Mouse (Mus musculus): ENCODE data around the gene Fam155a. TPM values are rescaled to one million over a fixed set of nuclear protein-coding genes. Genes with fewer than 3 reads are reported as not detected.
A peak's percentile ranks its signal among the peaks of the same experiment; 100 is the strongest.

Gene Fam155a
- polyA plus RNA-seq, 1 experiment from 2014 or later: 0.95 TPM

DNA sequence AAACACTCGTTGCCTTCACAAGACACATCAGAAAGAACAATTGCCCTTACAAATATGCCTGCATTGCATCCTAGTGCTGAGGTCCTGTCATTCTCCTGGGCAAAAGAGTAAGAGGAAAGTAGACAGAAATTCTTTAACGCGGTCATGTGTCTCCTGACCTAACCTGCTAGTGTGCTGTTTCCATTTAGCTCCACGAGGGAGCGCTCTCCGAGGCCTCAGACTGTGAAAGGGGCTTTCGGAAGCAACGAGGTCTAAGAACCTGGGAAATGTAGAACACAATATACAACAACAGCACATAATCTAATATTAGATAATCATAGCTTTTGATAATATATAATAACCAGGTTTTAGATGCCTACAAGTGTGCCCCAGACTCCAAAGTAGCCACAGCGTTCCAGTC is 22.4 kb upstream of the Fam155a start:
- Histone ChIP-seq H3K4me2 (replicated peaks; ENCODE audit: low read depth, low read length) (no peak overlapping the region), H3K4me3 (ENCODE audit: low read length) (no peak overlapping the region), H3K9ac (ENCODE audit: low read depth, low read length) (no peak overlapping the region), H3K36me3 (ENCODE audit: control insufficient read depth, insufficient read depth, low read length) (no peaks in the 10 kb centered on the region), H3K27me3 (ENCODE audit: control insufficient read depth, insufficient read depth, low read length) (no peaks in the 10 kb centered on the region), H3K4me1 (ENCODE audit: control insufficient read depth, insufficient read depth, low read length) (no peaks in the 10 kb centered on the region), H3K9me3 (ENCODE audit: control insufficient read depth, low read length) (no peaks in the 10 kb centered on the region), H3K27ac (ENCODE audit: low read depth, low read length) (no peak overlapping the region)
- 68% methylated on average over 9 of the region's 9 CpGs for WGBS
- ATAC-seq (ENCODE audit: low FRiP score, low TSS enrichment): no peak

- Histone ChIP-seq H3K9me3 (ENCODE audit: control insufficient read depth, low read length) (no peaks in the 10 kb centered on the region), H3K36me3 (ENCODE audit: control insufficient read depth, insufficient read depth, low read length) (no peaks in the 10 kb centered on the region), H3K9ac (ENCODE audit: low read depth, low read length) (no peak overlapping the region), H3K4me2 (replicated peaks; ENCODE audit: low read depth, low read length) (no peak overlapping the region), H3K27ac (ENCODE audit: low read depth, low read length) (no peak overlapping the region), H3K4me3 (ENCODE audit: low read length) (no peak overlapping the region), H3K27me3 (ENCODE audit: control insufficient read depth, insufficient read depth, low read length) (no peaks in the 10 kb centered on the region), H3K4me1 (ENCODE audit: control insufficient read depth, insufficient read depth, low read length) (no peaks in the 10 kb centered on the region)
- 82% methylated on average over 10 of the region's 10 CpGs for WGBS
- ATAC-seq (ENCODE audit: low FRiP score, low TSS enrichment): no peak
Measured at GRCm38 (mm10) chr8:9780332-9780731, 9.4 kb upstream of the Fam155a start.

- no peak for ATAC-seq (ENCODE audit: low FRiP score, low TSS enrichment)
- Histone ChIP-seq H3K9me3 (ENCODE audit: control insufficient read depth, low read length) (no peaks in the 10 kb centered on the region), H3K4me3 (ENCODE audit: low read length) (no peak overlapping the region), H3K27ac (ENCODE audit: low read depth, low read length) (no peak overlapping the region), H3K4me2 (replicated peaks; ENCODE audit: low read depth, low read length) (no peak overlapping the region), H3K27me3 (ENCODE audit: control insufficient read depth, insufficient read depth, low read length) (peaks cover 8% of the 10 kb centered on the region; the same call in 1 of the 2 replicates), H3K4me1 (ENCODE audit: control insufficient read depth, insufficient read depth, low read length) (no peaks in the 10 kb centered on the region), H3K36me3 (ENCODE audit: control insufficient read depth, insufficient read depth, low read length) (no peaks in the 10 kb centered on the region), H3K9ac (ENCODE audit: low read depth, low read length) (no peak overlapping the region)
- 69% methylated on average over 8 of the region's 8 CpGs for WGBS
Measured at GRCm38 (mm10) chr8:9778148-9778547, 7.2 kb upstream of the Fam155a start.

DNA sequence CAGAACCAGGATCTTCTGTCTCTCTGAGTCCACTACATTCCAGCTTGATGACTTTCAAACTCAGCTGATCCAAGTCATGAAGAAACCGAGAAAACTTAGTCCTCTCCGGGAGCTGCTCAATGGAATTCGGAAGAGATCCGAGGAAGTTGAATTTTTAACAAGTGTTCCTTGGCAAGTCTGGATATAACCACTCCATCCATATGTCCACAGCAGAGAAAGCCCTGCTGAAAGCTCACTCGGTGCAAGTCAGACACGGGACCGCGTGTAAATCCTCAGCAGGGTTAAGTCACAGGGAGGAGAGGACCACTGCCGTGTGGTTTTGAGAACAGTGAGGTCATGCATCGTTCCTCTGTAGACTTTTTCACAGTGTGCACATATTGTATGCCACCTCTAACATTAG is 5.9 kb upstream of the Fam155a start:
- Histone ChIP-seq H3K27ac (ENCODE audit: low read depth, low read length) (no peak overlapping the region), H3K27me3 (ENCODE audit: control insufficient read depth, insufficient read depth, low read length) (peaks cover 20% of the 10 kb centered on the region), H3K9ac (ENCODE audit: low read depth, low read length) (no peak overlapping the region), H3K9me3 (ENCODE audit: control insufficient read depth, low read length) (no peaks in the 10 kb centered on the region), H3K4me3 (ENCODE audit: low read length) (no peak overlapping the region), H3K36me3 (ENCODE audit: control insufficient read depth, insufficient read depth, low read length) (no peaks in the 10 kb centered on the region), H3K4me2 (replicated peaks; ENCODE audit: low read depth, low read length) (no peak overlapping the region), H3K4me1 (ENCODE audit: control insufficient read depth, insufficient read depth, low read length) (no peaks in the 10 kb centered on the region)
- ATAC-seq (ENCODE audit: low FRiP score, low TSS enrichment): no peak
- 82% methylated on average over 10 of the region's 10 CpGs for WGBS

- ATAC-seq (ENCODE audit: low FRiP score, low TSS enrichment): peak; percentile 45; the same call in 1 of the 2 replicates
- no peaks in the 10 kb centered on the region for H3K9me3 ChIP-seq (ENCODE audit: control insufficient read depth, low read length)
- no peak overlapping the region for H3K9ac ChIP-seq (ENCODE audit: low read depth, low read length)
- peaks cover 2% of the 10 kb centered on the region; the same call in 1 of the 2 replicates for H3K4me1 ChIP-seq (ENCODE audit: control insufficient read depth, insufficient read depth, low read length)
- no peaks in the 10 kb centered on the region for H3K36me3 ChIP-seq (ENCODE audit: control insufficient read depth, insufficient read depth, low read length)
- 5% methylated on average over 6 of the region's 6 CpGs for WGBS
- no peak overlapping the region for H3K27ac ChIP-seq (ENCODE audit: low read depth, low read length)
- H3K4me3 ChIP-seq (ENCODE audit: low read length): peak overlapping the region; percentile 58
- peaks cover 46% of the 10 kb centered on the region for H3K27me3 ChIP-seq (ENCODE audit: control insufficient read depth, insufficient read depth, low read length)
- peak overlapping the region; percentile 87 for H3K4me2 ChIP-seq (replicated peaks; ENCODE audit: low read depth, low read length)
Measured at GRCm38 (mm10) chr8:9772519-9772840, 1.5 kb upstream of the Fam155a start.

- Histone ChIP-seq H3K27ac (ENCODE audit: low read depth, low read length) (no peak overlapping the region), H3K9ac (ENCODE audit: low read depth, low read length) (peak overlapping the region; percentile 23; the same call in 1 of the 2 replicates), H3K4me2 (replicated peaks; ENCODE audit: low read depth, low read length) (peak overlapping the region; percentile 87), H3K4me1 (ENCODE audit: control insufficient read depth, insufficient read depth, low read length) (peaks cover 2% of the 10 kb centered on the region; the same call in 1 of the 2 replicates), H3K36me3 (ENCODE audit: control insufficient read depth, insufficient read depth, low read length) (no peaks in the 10 kb centered on the region), H3K9me3 (ENCODE audit: control insufficient read depth, low read length) (no peaks in the 10 kb centered on the region), H3K27me3 (ENCODE audit: control insufficient read depth, insufficient read depth, low read length) (peaks cover 46% of the 10 kb centered on the region), H3K4me3 (ENCODE audit: low read length) (peak overlapping the region; percentile 58)
- ATAC-seq (ENCODE audit: low FRiP score, low TSS enrichment): peak; percentile 45
- WGBS: under 1% methylated on average over 54 of the region's 55 CpGs
Measured at GRCm38 (mm10) chr8:9771606-9772518, 901 bp upstream of the Fam155a start.

GRCm38 (mm10) chr8:9770261-9770998 is 531 bp downstream of the Fam155a start:
- no peak for ATAC-seq (ENCODE audit: low FRiP score, low TSS enrichment)
- no peak overlapping the region for H3K27ac ChIP-seq (ENCODE audit: low read depth, low read length)
- H3K36me3 ChIP-seq (ENCODE audit: control insufficient read depth, insufficient read depth, low read length): no peaks in the 10 kb centered on the region
- no peaks in the 10 kb centered on the region for H3K9me3 ChIP-seq (ENCODE audit: control insufficient read depth, low read length)
- H3K9ac ChIP-seq (ENCODE audit: low read depth, low read length): no peak overlapping the region
- H3K4me2 ChIP-seq (replicated peaks; ENCODE audit: low read depth, low read length): peak overlapping the region; percentile 87
- peaks cover 2% of the 10 kb centered on the region; the same call in 1 of the 2 replicates for H3K4me1 ChIP-seq (ENCODE audit: control insufficient read depth, insufficient read depth, low read length)
- peak overlapping the region; percentile 58 for H3K4me3 ChIP-seq (ENCODE audit: low read length)
- peaks cover 46% of the 10 kb centered on the region for H3K27me3 ChIP-seq (ENCODE audit: control insufficient read depth, insufficient read depth, low read length)
- under 1% methylated on average over 47 of the region's 48 CpGs for WGBS

- Histone ChIP-seq H3K9ac (ENCODE audit: low read depth, low read length) (no peak overlapping the region), H3K4me2 (replicated peaks; ENCODE audit: low read depth, low read length) (no peak overlapping the region), H3K4me3 (ENCODE audit: low read length) (no peak overlapping the region), H3K9me3 (ENCODE audit: control insufficient read depth, low read length) (no peaks in the 10 kb centered on the region), H3K36me3 (ENCODE audit: control insufficient read depth, insufficient read depth, low read length) (no peaks in the 10 kb centered on the region), H3K27me3 (ENCODE audit: control insufficient read depth, insufficient read depth, low read length) (peaks cover 44% of the 10 kb centered on the region), H3K27ac (ENCODE audit: low read depth, low read length) (no peak overlapping the region), H3K4me1 (ENCODE audit: control insufficient read depth, insufficient read depth, low read length) (peaks cover 2% of the 10 kb centered on the region; the same call in 1 of the 2 replicates)
- WGBS: 29% methylated on average over 6 of the region's 6 CpGs
- ATAC-seq (ENCODE audit: low FRiP score, low TSS enrichment): peak; percentile 56; the same call in 1 of the 2 replicates
Measured at GRCm38 (mm10) chr8:9769061-9769460, 1.9 kb downstream of the Fam155a start.

- no peak for ATAC-seq (ENCODE audit: low FRiP score, low TSS enrichment)
- Histone ChIP-seq H3K27me3 (ENCODE audit: control insufficient read depth, insufficient read depth, low read length) (no peaks in the 10 kb centered on the region), H3K36me3 (ENCODE audit: control insufficient read depth, insufficient read depth, low read length) (no peaks in the 10 kb centered on the region), H3K4me3 (ENCODE audit: low read length) (no peak overlapping the region), H3K9me3 (ENCODE audit: control insufficient read depth, low read length) (no peaks in the 10 kb centered on the region), H3K9ac (ENCODE audit: low read depth, low read length) (no peak overlapping the region), H3K4me2 (replicated peaks; ENCODE audit: low read depth, low read length) (no peak overlapping the region), H3K4me1 (ENCODE audit: control insufficient read depth, insufficient read depth, low read length) (no peaks in the 10 kb centered on the region), H3K27ac (ENCODE audit: low read depth, low read length) (no peak overlapping the region)
- WGBS: 73% methylated on average over 5 of the region's 5 CpGs
Measured at GRCm38 (mm10) chr8:9735169-9735568, 35.8 kb downstream of the Fam155a start.
